Mouse (Mus musculus): ENCODE measurements around the gene Nphp4. TPM values are rescaled to one million over a fixed set of nuclear protein-coding genes. Genes with fewer than 3 reads are reported as not detected.

Nphp4 gene
- polyA plus RNA-seq, 1 experiment: 2.2 TPM

DNA sequence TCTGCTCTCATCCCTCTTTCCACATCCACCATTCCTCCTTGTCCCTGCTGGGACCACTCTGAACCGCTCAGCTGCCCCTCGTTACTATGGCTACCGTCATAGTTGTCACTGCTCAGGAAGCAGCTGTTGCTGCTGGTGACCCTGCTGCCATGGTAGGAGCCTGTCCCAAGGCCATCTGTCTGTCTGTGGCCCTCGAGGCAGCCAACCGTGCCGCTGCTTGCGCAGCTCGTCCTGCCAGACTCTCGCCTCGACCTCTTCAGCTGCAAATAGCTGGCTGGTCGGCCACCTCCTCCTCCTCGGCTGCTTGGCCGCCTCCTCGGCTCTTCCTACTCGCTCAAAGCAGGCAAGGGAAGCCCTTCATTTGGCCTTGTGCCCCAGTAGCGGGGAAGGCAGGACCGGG lies 81.7 kb downstream of the Nphp4 start:
- no peak for DNase-seq
- TF ChIP-seq POLR2A (IDR thresholded peaks at IDR 0.05; ENCODE audit: low read depth, low read length) (no peak), CTCF (conservative IDR thresholded peaks at IDR 0.05; ENCODE audit: insufficient read depth, insufficient read length, low read depth, low read length) (no peak)

GRCm38 (mm10) chr4:152568006-152568405 lies 91.5 kb downstream of the Nphp4 start:
- TF ChIP-seq CTCF (conservative IDR thresholded peaks at IDR 0.05; ENCODE audit: insufficient read depth, insufficient read length, low read depth, low read length) (no peak), POLR2A (IDR thresholded peaks at IDR 0.05; ENCODE audit: low read depth, low read length) (no peak)

More for the DNA sequence above, 81.7 kb downstream of the Nphp4 start:
- Histone ChIP-seq H3K4me1 (ENCODE audit: control insufficient read depth, insufficient read depth, low read length) (no peaks in the 10 kb centered on the region), H3K27me3 (replicated peaks; ENCODE audit: control insufficient read depth, insufficient read depth, low read length) (no peaks in the 10 kb centered on the region), H3K36me3 (ENCODE audit: control insufficient read depth, insufficient read depth, low read length) (no peaks in the 10 kb centered on the region), H3K4me3 (ENCODE audit: insufficient read depth, low read depth, low read length) (no peak overlapping the region), H3K27ac (ENCODE audit: insufficient read depth, low read depth, low read length) (no peak overlapping the region)
- 22% methylated on average over 17 of the region's 17 CpGs for WGBS

DNA sequence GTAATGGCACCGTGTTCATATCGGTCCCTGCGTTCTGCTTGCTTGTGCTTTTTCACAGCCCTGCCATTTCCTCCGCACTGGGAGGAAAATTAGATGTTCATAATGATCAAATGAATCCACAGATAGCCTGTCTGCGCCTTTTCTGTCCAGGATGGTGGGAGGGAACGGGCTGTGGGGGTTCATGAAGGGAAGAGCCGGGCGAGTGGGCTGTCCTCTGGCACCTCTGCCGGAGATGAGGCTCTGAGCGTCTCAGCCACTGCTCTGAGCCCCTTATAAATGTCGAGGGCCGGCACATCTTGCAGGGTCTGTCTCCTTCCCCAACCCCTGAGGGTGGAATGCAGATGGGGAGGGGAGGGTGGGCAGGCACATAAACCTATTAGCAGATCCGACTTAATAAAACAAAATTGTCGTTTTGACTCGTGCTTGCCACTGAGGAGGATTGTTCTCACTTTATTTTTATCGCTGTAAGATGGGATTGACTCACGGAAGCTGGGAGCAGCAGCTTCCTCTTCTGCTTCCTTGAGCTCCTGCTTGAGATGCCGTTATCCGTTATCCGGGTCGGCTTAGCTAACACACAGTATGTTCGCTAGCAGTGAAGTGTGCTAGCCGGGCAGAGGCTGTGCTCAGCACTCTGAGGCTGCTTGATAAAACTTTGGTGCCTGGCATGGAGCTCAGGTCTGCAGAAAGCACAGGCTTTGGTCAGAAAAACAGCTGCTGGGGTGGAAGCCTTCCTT lies 92.3 kb downstream of the Nphp4 start:
- Histone ChIP-seq H3K4me3 (ENCODE audit: insufficient read depth, low read depth, low read length) (no peak overlapping the region), H3K27ac (ENCODE audit: insufficient read depth, low read depth, low read length) (no peak overlapping the region), H3K27me3 (replicated peaks; ENCODE audit: control insufficient read depth, insufficient read depth, low read length) (no peaks in the 10 kb centered on the region), H3K36me3 (ENCODE audit: control insufficient read depth, insufficient read depth, low read length) (no peaks in the 10 kb centered on the region), H3K4me1 (ENCODE audit: control insufficient read depth, insufficient read depth, low read length) (no peaks in the 10 kb centered on the region)
- WGBS: 21% methylated on average over 23 of the region's 23 CpGs
- no peak for DNase-seq
- TF ChIP-seq POLR2A (IDR thresholded peaks at IDR 0.05; ENCODE audit: low read depth, low read length) (no peak), CTCF (conservative IDR thresholded peaks at IDR 0.05; ENCODE audit: insufficient read depth, insufficient read length, low read depth, low read length) (no peak)

More at GRCm38 (mm10) chr4:152568006-152568405, 91.5 kb downstream of the Nphp4 start:
- Histone ChIP-seq H3K36me3 (ENCODE audit: control insufficient read depth, insufficient read depth, low read length) (no peaks in the 10 kb centered on the region), H3K27me3 (replicated peaks; ENCODE audit: control insufficient read depth, insufficient read depth, low read length) (no peaks in the 10 kb centered on the region), H3K4me3 (ENCODE audit: insufficient read depth, low read depth, low read length) (no peak overlapping the region), H3K27ac (ENCODE audit: insufficient read depth, low read depth, low read length) (no peak overlapping the region), H3K4me1 (ENCODE audit: control insufficient read depth, insufficient read depth, low read length) (no peaks in the 10 kb centered on the region)
- no peak for DNase-seq
- 70% methylated on average over 4 of the region's 4 CpGs for WGBS

DNA sequence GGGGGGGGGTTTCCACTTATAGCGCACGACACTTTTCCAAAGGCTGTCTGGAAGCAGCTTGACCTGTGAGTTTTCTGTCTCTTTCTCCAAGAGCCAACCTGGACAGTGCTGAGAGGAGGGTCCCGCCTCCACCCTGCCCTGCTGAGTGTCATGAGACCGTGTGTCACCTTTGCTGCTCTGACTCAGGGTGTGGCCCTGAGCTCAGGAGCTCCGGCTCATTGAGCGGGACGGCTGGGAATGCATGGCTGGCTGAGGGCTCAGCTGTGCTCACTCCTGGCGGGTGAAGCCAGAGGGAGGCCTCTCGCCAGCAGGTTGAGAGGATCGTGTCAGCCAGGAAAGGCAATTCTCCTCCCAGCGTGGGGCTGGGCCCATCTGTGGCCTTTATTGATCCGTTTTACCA lies 97.8 kb downstream of the Nphp4 start:
- Histone ChIP-seq H3K36me3 (ENCODE audit: control insufficient read depth, insufficient read depth, low read length) (no peaks in the 10 kb centered on the region), H3K4me3 (ENCODE audit: insufficient read depth, low read depth, low read length) (no peak overlapping the region), H3K27me3 (replicated peaks; ENCODE audit: control insufficient read depth, insufficient read depth, low read length) (no peaks in the 10 kb centered on the region), H3K4me1 (ENCODE audit: control insufficient read depth, insufficient read depth, low read length) (no peaks in the 10 kb centered on the region), H3K27ac (ENCODE audit: insufficient read depth, low read depth, low read length) (no peak overlapping the region)
- WGBS: 28% methylated on average over 12 of the region's 12 CpGs
- TF ChIP-seq POLR2A (IDR thresholded peaks at IDR 0.05; ENCODE audit: low read depth, low read length) (no peak), CTCF (conservative IDR thresholded peaks at IDR 0.05; ENCODE audit: insufficient read depth, insufficient read length, low read depth, low read length) (no peak)
- no peak for DNase-seq

GRCm38 (mm10) chr4:152576826-152577225 lies 100.3 kb downstream of the Nphp4 start:
- TF ChIP-seq CTCF (conservative IDR thresholded peaks at IDR 0.05; ENCODE audit: insufficient read depth, insufficient read length, low read depth, low read length) (no peak), POLR2A (IDR thresholded peaks at IDR 0.05; ENCODE audit: low read depth, low read length) (no peak)
- no peak for DNase-seq
- WGBS: 64% methylated on average over 4 of the region's 4 CpGs

GRCm38 (mm10) chr4:152579956-152580355 lies 103.5 kb downstream of the Nphp4 start:
- no peak for DNase-seq
- TF ChIP-seq POLR2A (IDR thresholded peaks at IDR 0.05; ENCODE audit: low read depth, low read length) (no peak), CTCF (conservative IDR thresholded peaks at IDR 0.05; ENCODE audit: insufficient read depth, insufficient read length, low read depth, low read length) (no peak)
- 64% methylated on average over 4 of the region's 4 CpGs for WGBS
- Histone ChIP-seq H3K27me3 (replicated peaks; ENCODE audit: control insufficient read depth, insufficient read depth, low read length) (no peaks in the 10 kb centered on the region), H3K36me3 (ENCODE audit: control insufficient read depth, insufficient read depth, low read length) (no peaks in the 10 kb centered on the region), H3K27ac (ENCODE audit: insufficient read depth, low read depth, low read length) (no peak overlapping the region), H3K4me1 (ENCODE audit: control insufficient read depth, insufficient read depth, low read length) (no peaks in the 10 kb centered on the region), H3K4me3 (ENCODE audit: insufficient read depth, low read depth, low read length) (no peak overlapping the region)

More at GRCm38 (mm10) chr4:152576826-152577225, 100.3 kb downstream of the Nphp4 start:
- Histone ChIP-seq H3K4me3 (ENCODE audit: insufficient read depth, low read depth, low read length) (no peak overlapping the region), H3K36me3 (ENCODE audit: control insufficient read depth, insufficient read depth, low read length) (no peaks in the 10 kb centered on the region), H3K27me3 (replicated peaks; ENCODE audit: control insufficient read depth, insufficient read depth, low read length) (no peaks in the 10 kb centered on the region), H3K27ac (ENCODE audit: insufficient read depth, low read depth, low read length) (no peak overlapping the region), H3K4me1 (ENCODE audit: control insufficient read depth, insufficient read depth, low read length) (no peaks in the 10 kb centered on the region)

GRCm38 (mm10) chr4:152582206-152582605 lies 105.7 kb downstream of the Nphp4 start:
- TF ChIP-seq POLR2A (IDR thresholded peaks at IDR 0.05; ENCODE audit: low read depth, low read length): no peak
- TF ChIP-seq CTCF (conservative IDR thresholded peaks at IDR 0.05; ENCODE audit: insufficient read depth, insufficient read length, low read depth, low read length): no peak
- no peak for DNase-seq
- H3K4me3 ChIP-seq (ENCODE audit: insufficient read depth, low read depth, low read length): no peak overlapping the region
- no peaks in the 10 kb centered on the region for H3K4me1 ChIP-seq (ENCODE audit: control insufficient read depth, insufficient read depth, low read length)
- 42% methylated on average over 6 of the region's 6 CpGs for WGBS
- H3K36me3 ChIP-seq (ENCODE audit: control insufficient read depth, insufficient read depth, low read length): no peaks in the 10 kb centered on the region
- no peaks in the 10 kb centered on the region for H3K27me3 ChIP-seq (replicated peaks; ENCODE audit: control insufficient read depth, insufficient read depth, low read length)
- no peak overlapping the region for H3K27ac ChIP-seq (ENCODE audit: insufficient read depth, low read depth, low read length)
